8 mouse cellular contexts compared by ENCODE assay signal in the genomic region with DNA sequence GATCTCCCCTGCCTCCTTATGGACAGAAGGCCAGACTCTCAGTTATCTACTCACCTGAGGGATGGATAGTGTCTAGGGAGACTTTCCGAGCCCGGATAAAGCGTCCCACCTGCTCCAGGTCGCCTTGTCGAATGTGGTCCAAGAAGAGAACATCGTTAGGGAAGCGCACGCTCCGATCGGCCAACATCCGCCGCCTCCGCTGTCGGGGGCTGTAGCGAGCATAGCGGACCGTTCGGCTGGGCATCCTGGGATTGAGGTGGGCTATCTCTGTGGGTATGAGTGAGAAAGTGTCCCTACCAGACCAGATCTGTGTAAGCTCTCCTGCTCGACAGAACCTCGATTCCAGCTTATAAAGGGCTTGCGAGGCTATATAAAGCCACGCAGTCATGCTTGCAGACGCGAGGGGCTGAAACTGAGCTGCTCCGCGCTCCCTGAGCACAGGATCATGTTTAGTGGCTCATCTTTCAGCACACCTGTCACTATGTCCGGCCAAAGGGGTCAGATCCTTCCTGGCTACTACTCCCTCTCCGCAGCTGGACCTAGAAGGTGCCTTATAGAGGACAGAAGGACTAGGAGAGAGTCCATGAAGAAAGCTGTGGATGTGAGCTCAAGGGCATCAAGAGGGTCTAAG. TPM values are rescaled to one million over a fixed set of nuclear protein-coding genes. Genes with fewer than 3 reads are reported as not detected.
DNase-seq lines count a peak whose midpoint lies in the region; ATAC-seq and TF ChIP-seq lines count a peak whose summit lies in the region.

Gene Ppp1r27, minus strand, starts transcription at position 323 of the 631 bp plus-strand sequence.

- H3K36me3 ChIP-seq in embryonic facial prominence, embryonic 12.5 days: no peaks in the 10 kb centered on the region
- H3K36me3 ChIP-seq in hindbrain, embryonic 14.5 days (replicated peaks; ENCODE audit: control insufficient read depth, insufficient read depth): no peaks in the 10 kb centered on the region
- no peaks in the 10 kb centered on the region for H3K36me3 ChIP-seq in midbrain, embryonic 16.5 days (ENCODE audit: control insufficient read depth, insufficient read depth, low read length)

- WGBS in embryonic facial prominence, embryonic 12.5 days: 94% methylated on average over 28 of the region's 28 CpGs
- WGBS in hindbrain, embryonic 14.5 days: 94% methylated on average over 28 of the region's 28 CpGs
- 95% methylated on average over 28 of the region's 28 CpGs for WGBS in midbrain, embryonic 16.5 days

- peaks cover 23% of the 10 kb centered on the region for H3K4me1 ChIP-seq in embryonic facial prominence, embryonic 12.5 days
- H3K4me1 ChIP-seq in hindbrain, embryonic 14.5 days (replicated peaks; ENCODE audit: control insufficient read depth, insufficient read depth, low read length): peaks cover 15% of the 10 kb centered on the region
- H3K4me1 ChIP-seq in midbrain, embryonic 16.5 days (ENCODE audit: control insufficient read depth, insufficient read depth, low read length): peaks cover 24% of the 10 kb centered on the region

- no peak for DNase-seq in layer of hippocampus, adult 2 months (ENCODE audit: low spot score in 2 of 2)
- DNase-seq in layer of hippocampus, adult 9-10 months (ENCODE audit: low spot score): no peak
- no peak for DNase-seq in hindbrain, embryonic 14.5 days (ENCODE audit: low spot score)
- DNase-seq in frontal cortex, postnatal 14 days (ENCODE audit: low spot score in 2 of 2): no peak
- no peak for DNase-seq in retina, postnatal 1 day
- no peak for DNase-seq in kidney, postnatal 36 days

- ATAC-seq in embryonic facial prominence, embryonic 12.5 days (ENCODE audit: insufficient number of reproducible peaks, insufficient read depth, low FRiP score, low TSS enrichment): no peak
- no peak for ATAC-seq in hindbrain, embryonic 14.5 days (ENCODE audit: low FRiP score)
- ATAC-seq in midbrain, embryonic 16.5 days: no peak

- peak within 1 kb of the TSS; percentile 98 for H3K4me3 ChIP-seq in layer of hippocampus, adult 2 months
- peak within 1 kb of the TSS; percentile 99 for H3K4me3 ChIP-seq in embryonic facial prominence, embryonic 12.5 days
- H3K4me3 ChIP-seq in hindbrain, embryonic 14.5 days (replicated peaks; ENCODE audit: low read length): peak within 1 kb of the TSS; percentile 96
- peak within 1 kb of the TSS; percentile 97 for H3K4me3 ChIP-seq in midbrain, embryonic 16.5 days (ENCODE audit: low read depth, low read length)

- H3K9ac ChIP-seq in embryonic facial prominence, embryonic 12.5 days: peak within 1 kb of the TSS; percentile 98
- H3K9ac ChIP-seq in hindbrain, embryonic 14.5 days: peak within 1 kb of the TSS; percentile 98
- H3K9ac ChIP-seq in midbrain, embryonic 16.5 days (ENCODE audit: low read depth, low read length): peak within 1 kb of the TSS; percentile 99

- TF ChIP-seq CTCF in layer of hippocampus, adult 2 months (conservative IDR thresholded peaks at IDR 0.05): no peak

- H3K4me2 ChIP-seq in embryonic facial prominence, embryonic 12.5 days (replicated peaks): peak within 1 kb of the TSS; percentile 92
- H3K4me2 ChIP-seq in hindbrain, embryonic 14.5 days (replicated peaks): peak within 1 kb of the TSS; percentile 77
- peak within 1 kb of the TSS; percentile 98 for H3K4me2 ChIP-seq in midbrain, embryonic 16.5 days (ENCODE audit: low read length)

- H3K27ac ChIP-seq in layer of hippocampus, adult 2 months: peak within 1 kb of the TSS; percentile 95
- peak within 1 kb of the TSS; percentile 90 for H3K27ac ChIP-seq in embryonic facial prominence, embryonic 12.5 days
- peak within 1 kb of the TSS; percentile 86 for H3K27ac ChIP-seq in hindbrain, embryonic 14.5 days
- H3K27ac ChIP-seq in midbrain, embryonic 16.5 days (ENCODE audit: low read length): peak within 1 kb of the TSS; percentile 65

- no peaks in the 10 kb centered on the region for H3K9me3 ChIP-seq in embryonic facial prominence, embryonic 12.5 days
- H3K9me3 ChIP-seq in hindbrain, embryonic 14.5 days (ENCODE audit: control insufficient read depth, low read length): no peaks in the 10 kb centered on the region
- no peaks in the 10 kb centered on the region for H3K9me3 ChIP-seq in midbrain, embryonic 16.5 days (replicated peaks; ENCODE audit: control insufficient read depth, low read length, poor library complexity, severe bottlenecking)

- H3K27me3 ChIP-seq in embryonic facial prominence, embryonic 12.5 days: no peaks in the 10 kb centered on the region
- no peaks in the 10 kb centered on the region for H3K27me3 ChIP-seq in hindbrain, embryonic 14.5 days (ENCODE audit: control insufficient read depth, insufficient read depth, low read length)
- H3K27me3 ChIP-seq in midbrain, embryonic 16.5 days (ENCODE audit: control insufficient read depth, insufficient read depth, low read depth, low read length): no peaks in the 10 kb centered on the region

RNA-seq across cellular contexts. Expression of gene Ppp1r27, which starts in this region (rescaled TPM):
- total RNA-seq in layer of hippocampus, adult 2 months (2021): not detected
- 0.36 TPM in 1 of 2 replicates, not detected in the other for polyA plus RNA-seq in embryonic facial prominence, embryonic 12.5 days (2016; fragmentation: Nextera tagmentation; extraction: Ambion mirVana)
- 0.29 TPM in 1 of 2 replicates, not detected in the other for polyA plus RNA-seq in hindbrain, embryonic 14.5 days (2014; fragmentation: Nextera tagmentation; extraction: Ambion mirVana)
- polyA plus RNA-seq in midbrain, embryonic 16.5 days (2015; fragmentation: Nextera tagmentation; extraction: Ambion mirVana): not detected in 2 replicates
